Mouse (Mus musculus) E14TG2a.4 (cell line): ENCODE results near the gene Selenof.

Source experiments
- H3K27me3 ChIP-seq: 2 replicates; pipeline ENCODE4 v1.6.1; 2014; ENCODE audit warnings: low read length, control low read depth; ENCODE audit not compliant: insufficient read depth
- H3K36me3 ChIP-seq: 2 replicates; pipeline ENCODE4 v1.6.1; 2014; ENCODE audit warnings: low read length, control low read depth; ENCODE audit not compliant: insufficient read depth
- H3K4me1 ChIP-seq: replicated peaks from 2 replicates; pipeline ENCODE4 v1.6.1; 2014; ENCODE audit warnings: low read depth, low read length, control low read depth
- H3K4me3 ChIP-seq: replicated peaks from 2 replicates; pipeline ENCODE4 v1.5.1; 2014; ENCODE audit warnings: mild to moderate bottlenecking, low read length
- H3K9me3 ChIP-seq: 2 replicates; pipeline ENCODE4 v1.6.1; 2014; ENCODE audit warnings: low read length, control low read depth
- CTCF ChIP-seq: conservative IDR thresholded peaks from 2 replicates; pipeline ENCODE4 v1.5.1; 2014; ENCODE audit warnings: low read length
- NANOG ChIP-seq: IDR thresholded peaks from 2 replicates; pipeline ENCODE4 v1.6.1; 2014; ENCODE audit warnings: borderline replicate concordance, low read length, mixed read lengths
- POU5F1 ChIP-seq: IDR thresholded peaks from 2 replicates; pipeline ENCODE4 v1.6.1; 2014; ENCODE audit warnings: low read length, borderline replicate concordance

The Selenof gene

GRCm38 (mm10) chr3:144628005-144628914 lies 58.2 kb downstream of the Selenof start:
- no peaks in the 10 kb centered on the region for H3K36me3 ChIP-seq
- no peaks in the 10 kb centered on the region for H3K4me1 ChIP-seq
- TF ChIP-seq NANOG (no peak), CTCF (no peak), POU5F1 (no peak)

GRCm38 (mm10) chr3:144628915-144629230 lies 58.8 kb downstream of the Selenof start:
- Histone ChIP-seq H3K4me3 (no peak overlapping the region), H3K36me3 (no peaks in the 10 kb centered on the region), H3K9me3 (peaks cover 73% of the 10 kb centered on the region), H3K4me1 (no peaks in the 10 kb centered on the region), H3K27me3 (no peaks in the 10 kb centered on the region)
- no peak for TF ChIP-seq CTCF
- no peak for TF ChIP-seq POU5F1

More at GRCm38 (mm10) chr3:144628005-144628914, 58.2 kb downstream of the Selenof start:
- Histone ChIP-seq H3K4me3 (no peak overlapping the region), H3K9me3 (peaks cover 79% of the 10 kb centered on the region), H3K27me3 (no peaks in the 10 kb centered on the region)

GRCm38 (mm10) chr3:144635236-144635635 lies 65.1 kb downstream of the Selenof start:
- Histone ChIP-seq H3K4me3 (no peak overlapping the region), H3K27me3 (no peaks in the 10 kb centered on the region), H3K9me3 (peaks cover 23% of the 10 kb centered on the region), H3K36me3 (no peaks in the 10 kb centered on the region), H3K4me1 (no peaks in the 10 kb centered on the region)
- TF ChIP-seq CTCF = no peak
- no peak for TF ChIP-seq POU5F1
- TF ChIP-seq NANOG = no peak

- no peaks in the 10 kb centered on the region for H3K27me3 ChIP-seq
- H3K9me3 ChIP-seq = peaks cover under 1% of the 10 kb centered on the region
- H3K4me3 ChIP-seq = no peak overlapping the region
- H3K36me3 ChIP-seq = no peaks in the 10 kb centered on the region
- no peak for TF ChIP-seq CTCF
- no peak for TF ChIP-seq NANOG
- TF ChIP-seq POU5F1 = no peak
- H3K4me1 ChIP-seq = no peaks in the 10 kb centered on the region
Measured at GRCm38 (mm10) chr3:144638110-144638509, 68.0 kb downstream of the Selenof start.

GRCm38 (mm10) chr3:144639387-144639786 lies 69.3 kb downstream of the Selenof start:
- TF ChIP-seq POU5F1 = no peak
- TF ChIP-seq NANOG = no peak
- no peak for TF ChIP-seq CTCF

GRCm38 (mm10) chr3:144640033-144640432 lies 69.9 kb downstream of the Selenof start:
- TF ChIP-seq CTCF = no peak
- TF ChIP-seq NANOG = no peak
- no peak for TF ChIP-seq POU5F1
- no peaks in the 10 kb centered on the region for H3K27me3 ChIP-seq
- no peak overlapping the region for H3K4me3 ChIP-seq
- H3K4me1 ChIP-seq = no peaks in the 10 kb centered on the region
- H3K36me3 ChIP-seq = no peaks in the 10 kb centered on the region
- peaks cover 7% of the 10 kb centered on the region for H3K9me3 ChIP-seq

More at GRCm38 (mm10) chr3:144639387-144639786, 69.3 kb downstream of the Selenof start:
- H3K36me3 ChIP-seq = no peaks in the 10 kb centered on the region
- H3K9me3 ChIP-seq = peaks cover 7% of the 10 kb centered on the region
- H3K27me3 ChIP-seq = no peaks in the 10 kb centered on the region
- no peaks in the 10 kb centered on the region for H3K4me1 ChIP-seq
- no peak overlapping the region for H3K4me3 ChIP-seq

- no peaks in the 10 kb centered on the region for H3K36me3 ChIP-seq
- H3K4me3 ChIP-seq = no peak overlapping the region
- peaks cover 7% of the 10 kb centered on the region for H3K9me3 ChIP-seq
- no peaks in the 10 kb centered on the region for H3K4me1 ChIP-seq
- H3K27me3 ChIP-seq = no peaks in the 10 kb centered on the region
- no peak for TF ChIP-seq CTCF
- TF ChIP-seq POU5F1 = no peak
- TF ChIP-seq NANOG = no peak
Measured at GRCm38 (mm10) chr3:144642141-144642540, 72.0 kb downstream of the Selenof start.

- Histone ChIP-seq H3K4me3 (no peak overlapping the region), H3K9me3 (peaks cover 7% of the 10 kb centered on the region), H3K27me3 (no peaks in the 10 kb centered on the region), H3K36me3 (no peaks in the 10 kb centered on the region), H3K4me1 (no peaks in the 10 kb centered on the region)
- TF ChIP-seq CTCF (no peak), NANOG (no peak), POU5F1 (no peak)
Measured at GRCm38 (mm10) chr3:144643301-144643871, 73.3 kb downstream of the Selenof start.

- Histone ChIP-seq H3K36me3 (no peaks in the 10 kb centered on the region), H3K9me3 (peaks cover 7% of the 10 kb centered on the region), H3K4me1 (no peaks in the 10 kb centered on the region), H3K27me3 (no peaks in the 10 kb centered on the region), H3K4me3 (no peak overlapping the region)
- TF ChIP-seq POU5F1 (no peak), CTCF (no peak)
Measured at GRCm38 (mm10) chr3:144644202-144644601, 74.1 kb downstream of the Selenof start.
